Mouse (Mus musculus): ENCODE measurements at regions not wholly inside any gene's neighbourhood (a gene's known extent, or its start where the extent isn't known, plus 50 kb on each side); places are given as distances from the start of the nearest gene placed in this dataset.
A peak's percentile ranks its signal among the peaks of the same experiment; 100 is the strongest.

DNA sequence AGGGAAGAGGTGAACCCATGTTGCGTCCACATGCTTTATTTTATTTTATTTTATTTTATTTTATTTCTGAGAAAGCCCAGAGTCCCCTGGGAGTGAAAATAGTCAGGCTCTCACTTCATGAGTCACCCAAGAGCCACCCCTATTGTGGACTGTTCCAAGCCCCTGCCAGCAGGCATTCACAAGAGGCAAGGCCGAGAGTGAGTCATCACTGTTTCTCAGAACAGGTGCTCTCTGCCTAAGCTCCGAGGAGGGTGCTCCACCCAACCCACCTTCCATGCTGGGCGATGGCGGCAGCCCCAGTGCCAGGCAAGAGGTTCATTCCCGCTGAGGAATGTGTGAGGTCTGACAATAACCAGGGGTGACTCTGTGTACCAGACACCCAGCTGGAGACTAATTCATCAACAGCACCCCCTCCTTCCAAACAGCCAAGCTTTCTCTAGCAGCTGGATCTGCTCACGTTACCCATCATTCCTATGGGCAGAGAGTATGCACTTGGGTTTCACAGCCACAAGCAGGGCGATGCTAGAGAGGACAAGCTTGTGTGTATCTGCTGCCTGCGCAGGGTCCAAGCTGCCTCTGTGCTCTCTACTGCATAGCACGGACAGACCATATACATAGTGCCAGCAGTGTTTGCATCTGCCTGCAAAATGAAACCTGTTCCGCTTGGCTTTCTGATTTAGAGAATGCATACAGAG, 122.8 kb downstream of the Zfp706 start:
- no peak for DNase-seq

- DNase-seq = no peak
Observed at GRCm38 (mm10) chr15:36884074-36884473, 123.5 kb downstream of the Zfp706 start.

DNA sequence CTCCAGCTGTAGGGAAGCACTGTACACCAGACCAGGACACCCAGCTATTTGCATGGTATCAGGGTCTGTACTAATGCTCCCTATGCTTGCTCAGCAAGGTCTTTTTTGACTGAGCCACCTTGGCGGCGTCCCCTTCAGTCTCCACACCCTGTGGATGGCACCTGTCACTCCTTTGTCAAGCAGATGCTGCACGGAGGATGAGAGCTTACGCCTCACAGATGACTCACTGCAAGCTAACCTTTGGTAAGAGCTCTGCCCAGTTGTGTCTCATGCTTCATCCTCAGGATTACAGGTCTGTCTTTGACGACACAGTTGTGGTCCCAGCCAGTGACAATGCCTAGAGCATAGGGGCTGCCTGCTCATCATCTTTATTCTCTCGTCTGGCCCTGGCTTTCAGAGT, 124.4 kb downstream of the Zfp706 start:
- no peak for DNase-seq

GRCm38 (mm10) chr15:36881576-36881975, 126.0 kb downstream of the Zfp706 start:
- DNase-seq = no peak

DNA sequence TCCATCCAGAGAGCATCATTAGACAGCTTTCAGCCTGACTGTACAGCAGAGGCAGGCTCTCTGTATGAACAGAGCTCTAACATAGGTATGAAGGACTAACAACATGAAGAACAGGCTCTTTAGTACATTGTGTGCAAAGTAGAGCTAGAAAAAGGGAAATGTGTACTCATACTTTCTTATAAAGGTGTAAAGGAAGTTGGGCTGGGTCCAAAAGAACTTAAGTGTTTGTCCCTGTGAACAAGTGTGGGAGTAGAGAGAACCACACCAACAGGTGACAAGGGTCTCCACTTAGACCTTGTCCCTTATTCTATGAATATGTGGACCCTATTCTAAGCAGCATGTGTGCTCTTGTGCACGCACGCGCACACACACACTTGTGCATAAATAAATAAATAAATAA, 127.0 kb downstream of the Zfp706 start:
- no peak for DNase-seq

DNA sequence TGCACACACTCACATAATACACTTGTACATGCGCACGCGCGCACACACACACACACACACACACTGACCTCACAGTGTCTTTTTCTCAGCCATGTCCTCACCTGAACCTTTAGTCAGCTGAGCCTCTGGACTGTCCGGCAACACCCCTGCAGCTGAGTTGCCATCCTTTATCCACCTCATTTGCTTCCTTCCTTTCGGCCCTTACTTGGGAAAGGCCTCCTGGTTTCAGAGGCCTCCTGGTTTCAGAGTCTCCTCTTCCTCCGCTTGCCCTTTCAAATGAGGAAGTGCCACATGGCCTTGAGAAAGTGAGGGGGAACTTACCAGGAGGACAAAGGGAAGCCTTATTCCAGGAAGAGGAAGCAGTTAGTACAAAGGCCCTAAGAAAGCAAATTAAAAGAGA, 128.0 kb downstream of the Zfp706 start:
- no peak for DNase-seq

GRCm38 (mm10) chr15:36878960-36879359, 128.6 kb downstream of the Zfp706 start:
- DNase-seq = no peak

DNA sequence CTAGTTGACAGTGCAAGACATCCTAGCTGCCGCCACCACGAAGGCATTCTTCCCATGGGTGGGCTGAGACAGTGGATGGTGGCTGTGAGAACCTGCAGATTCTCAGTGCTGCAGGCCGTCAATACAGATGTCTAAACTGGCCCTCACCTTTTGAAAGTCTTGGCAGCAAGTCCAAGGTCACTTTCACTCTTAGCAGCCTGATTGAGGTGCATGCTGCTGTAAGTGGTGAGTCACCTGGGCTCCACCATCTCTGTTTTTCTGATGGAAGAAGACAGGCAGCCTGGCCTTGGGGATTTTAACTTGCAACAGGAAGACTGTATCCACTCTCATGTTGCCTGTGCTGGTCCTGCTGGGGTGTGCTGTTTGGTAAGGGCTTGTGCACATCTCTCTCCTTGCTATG, 129.3 kb downstream of the Zfp706 start:
- DNase-seq = no peak

DNA sequence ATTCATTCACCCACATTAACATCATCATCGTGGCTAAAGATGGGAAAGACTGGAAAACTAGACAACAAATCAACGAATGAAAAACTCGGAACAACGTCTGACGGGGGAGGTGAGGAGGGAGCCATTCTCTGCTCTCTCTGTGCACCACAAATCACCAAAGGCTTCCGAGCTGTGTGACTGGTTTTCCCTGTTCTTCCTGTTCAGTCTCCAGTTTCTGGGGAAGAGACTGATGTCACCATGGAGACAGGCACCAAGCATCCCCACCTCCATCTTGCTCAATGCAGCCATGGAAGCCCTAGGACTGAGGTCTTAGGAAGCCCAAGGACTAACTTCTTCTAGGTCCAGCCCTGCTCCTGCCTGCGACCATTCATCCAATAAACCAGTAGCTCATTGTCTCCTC, 130.1 kb downstream of the Zfp706 start:
- DNase-seq = no peak

DNA sequence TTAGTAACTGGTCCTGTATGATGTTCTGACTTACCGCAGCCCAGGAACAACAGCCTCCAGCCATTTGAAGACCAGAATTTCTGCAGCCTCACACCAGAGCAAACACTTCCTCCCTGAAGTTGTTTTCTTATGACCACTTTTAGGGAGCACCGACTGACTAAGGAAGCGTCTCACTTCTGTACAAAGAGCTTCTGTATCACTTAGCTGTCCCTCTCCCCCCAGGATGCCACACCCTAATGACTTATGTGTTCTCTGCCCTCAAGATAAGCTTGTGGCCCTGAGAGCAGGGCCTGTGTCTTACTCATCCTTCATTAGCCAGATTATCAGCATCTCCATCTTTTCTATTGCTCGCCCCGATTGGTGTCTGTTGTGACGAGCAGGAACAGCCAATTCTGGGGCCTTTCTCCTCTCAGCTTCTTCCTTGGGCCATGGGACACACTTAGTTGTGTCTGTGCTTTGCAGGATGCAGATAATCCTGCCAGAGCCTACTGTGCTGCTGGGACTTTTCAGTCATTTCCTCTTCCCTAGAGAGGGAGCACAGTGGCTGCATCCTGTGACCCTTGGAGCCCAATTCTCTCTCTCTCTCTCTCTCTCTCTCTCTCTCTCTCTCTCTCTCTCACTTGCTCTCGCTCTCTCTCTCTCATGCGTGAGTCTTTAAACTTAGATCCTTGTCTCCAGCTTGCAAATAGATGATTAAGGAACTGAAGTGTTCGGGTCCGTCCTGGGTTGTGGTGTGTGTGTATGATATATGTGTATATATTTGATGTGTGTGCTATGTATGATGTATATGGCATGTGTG, 131.4 kb downstream of the Zfp706 start:
- peak; percentile 32 for DNase-seq

DNA sequence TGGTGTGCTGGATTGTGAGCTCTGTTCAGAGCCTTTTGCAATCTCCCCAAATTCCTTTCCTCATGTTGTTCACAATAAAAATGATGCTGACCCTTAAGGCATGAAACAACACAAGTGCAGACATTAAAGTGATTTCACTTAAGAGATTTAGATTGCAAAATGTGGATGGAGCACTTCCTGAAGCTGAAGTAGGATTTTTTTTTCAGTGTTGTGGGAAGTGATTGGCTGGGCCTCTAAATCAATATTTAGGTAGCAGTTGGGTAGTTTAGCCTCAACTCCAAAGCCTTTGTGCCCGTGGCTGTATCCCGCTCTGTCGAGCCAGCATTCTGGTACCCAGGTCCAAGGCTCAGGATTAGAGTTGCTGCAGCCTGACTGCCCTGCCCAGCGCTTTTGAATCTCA, 133.0 kb downstream of the Zfp706 start:
- DNase-seq = no peak

- DNase-seq = no peak
Observed at GRCm38 (mm10) chr15:36873884-36874243, 133.7 kb downstream of the Zfp706 start.

- DNase-seq = peak; percentile 81
Observed at GRCm38 (mm10) chr15:36873058-36873883, 134.3 kb downstream of the Zfp706 start.

GRCm38 (mm10) chr15:36872566-36872965, 135.0 kb downstream of the Zfp706 start:
- no peak for DNase-seq

DNA sequence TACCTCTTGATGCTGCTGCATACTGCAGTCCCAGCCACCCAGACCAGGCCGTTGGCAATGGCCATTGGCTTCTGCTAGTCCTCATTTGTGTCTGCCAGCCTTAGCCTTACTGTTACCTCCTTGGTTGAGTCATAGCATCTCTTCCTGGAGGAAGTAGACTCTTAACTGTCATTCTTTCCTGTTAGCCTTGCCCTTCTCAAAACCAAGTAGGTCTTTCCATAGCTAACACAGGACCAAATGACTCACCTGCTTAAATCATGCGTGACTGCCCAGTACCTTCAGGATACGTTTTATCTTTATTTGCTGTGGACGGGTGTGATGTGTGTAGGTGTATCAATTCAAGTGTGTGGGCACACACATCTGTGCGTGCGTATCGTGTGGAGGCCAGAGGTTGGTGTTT, 136.9 kb downstream of the Zfp706 start:
- no peak for DNase-seq

- DNase-seq = no peak
Observed at GRCm38 (mm10) chr15:36870094-36870493, 137.5 kb downstream of the Zfp706 start.

DNA sequence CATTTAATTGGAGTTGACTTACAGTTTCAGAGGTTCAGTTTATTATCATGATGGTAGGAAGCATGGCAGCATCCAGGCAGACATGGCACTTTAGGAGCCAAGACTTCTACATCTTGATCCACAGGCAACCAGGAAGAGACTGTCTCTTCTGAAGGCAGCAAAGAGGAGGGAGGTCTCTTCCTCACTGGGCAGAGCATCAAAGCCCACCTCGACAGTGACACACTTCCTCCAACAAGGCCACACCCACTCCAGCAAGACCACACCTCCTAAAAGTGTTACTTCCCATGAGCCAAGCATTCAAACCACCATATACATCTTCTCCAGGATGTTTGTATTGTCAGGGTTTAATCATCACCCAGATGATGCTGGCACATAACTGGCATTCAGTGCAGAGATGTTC, 141.5 kb downstream of the Zfp706 start:
- DNase-seq = no peak

DNA sequence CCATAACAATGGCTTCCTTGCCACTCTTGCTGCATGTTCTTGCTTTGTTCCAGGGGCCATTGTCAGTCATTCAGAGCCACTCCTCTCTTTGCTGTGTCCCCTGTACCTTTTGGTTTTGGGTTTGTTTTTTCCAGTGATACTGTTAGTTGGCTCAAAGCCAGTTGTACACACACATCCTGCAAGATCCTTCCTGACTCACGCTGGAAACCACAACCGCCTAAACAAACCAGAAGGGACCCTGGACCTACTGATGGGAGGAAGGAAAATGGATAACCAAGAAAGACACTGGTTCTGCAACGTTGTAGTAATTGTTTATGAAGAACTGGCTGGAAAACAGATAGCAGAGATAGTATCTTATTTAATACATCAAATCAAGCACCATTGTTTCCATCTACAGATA, 142.2 kb downstream of the Zfp706 start:
- no peak for DNase-seq

- DNase-seq = no peak
Observed at GRCm38 (mm10) chr15:36864046-36864445, 143.5 kb downstream of the Zfp706 start.

DNA sequence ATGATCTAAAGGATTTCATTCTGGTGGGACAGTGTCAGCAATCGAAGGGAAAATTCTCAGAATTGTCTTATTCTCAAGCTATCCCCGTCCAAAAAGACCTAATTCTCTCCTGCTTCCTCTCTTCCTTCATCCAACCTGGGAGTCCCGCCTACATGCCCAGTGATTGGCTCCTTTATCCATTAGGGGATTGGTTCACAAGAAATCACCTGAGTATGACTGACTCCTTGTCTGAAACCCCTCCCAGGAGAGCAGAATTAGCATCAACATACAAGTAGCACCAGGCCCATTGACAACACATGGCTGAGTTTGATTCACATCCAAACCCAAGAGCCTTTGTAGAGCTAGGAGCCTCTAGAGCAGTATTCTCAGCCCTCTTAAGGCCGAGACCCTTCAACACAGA, 148.9 kb downstream of the Zfp706 start:
- no peak for DNase-seq

- no peak for DNase-seq
Observed at GRCm38 (mm10) chr15:36857622-36858021, 150.0 kb downstream of the Zfp706 start.

DNA sequence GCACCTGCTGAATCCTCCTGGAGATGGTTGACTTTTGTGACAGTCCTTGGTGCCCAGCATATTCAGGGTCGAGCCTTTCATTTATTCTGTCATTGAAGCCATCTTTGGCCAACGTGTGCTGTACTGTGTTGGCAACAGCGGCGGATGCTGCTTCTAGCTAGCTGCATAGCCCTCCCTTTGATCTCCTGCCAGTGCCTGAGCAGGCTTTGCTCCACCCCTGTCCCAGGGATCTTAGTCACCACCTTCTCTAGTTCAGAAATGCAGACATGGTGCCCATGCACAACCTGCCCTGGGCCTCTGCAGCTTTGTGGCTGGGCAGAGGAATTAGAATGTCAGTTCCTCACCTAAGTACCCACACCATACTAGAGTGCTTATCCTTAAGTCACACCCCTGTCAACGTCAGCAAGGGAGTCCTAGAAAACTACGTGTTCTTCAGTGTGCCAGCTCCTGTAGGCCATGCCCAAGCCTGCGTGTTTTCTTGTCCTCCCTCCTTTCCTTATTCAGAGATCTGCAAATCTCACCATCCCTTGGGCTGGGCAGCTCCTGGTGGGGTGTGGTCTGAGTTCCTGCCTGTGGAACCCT, 151.9 kb downstream of the Zfp706 start:
- peak; percentile 72 for DNase-seq

GRCm38 (mm10) chr15:36854900-36855321, 152.7 kb downstream of the Zfp706 start:
- no peak for DNase-seq

Measured in lung, postnatal 14 days (tissue).